In the genomic region with DNA sequence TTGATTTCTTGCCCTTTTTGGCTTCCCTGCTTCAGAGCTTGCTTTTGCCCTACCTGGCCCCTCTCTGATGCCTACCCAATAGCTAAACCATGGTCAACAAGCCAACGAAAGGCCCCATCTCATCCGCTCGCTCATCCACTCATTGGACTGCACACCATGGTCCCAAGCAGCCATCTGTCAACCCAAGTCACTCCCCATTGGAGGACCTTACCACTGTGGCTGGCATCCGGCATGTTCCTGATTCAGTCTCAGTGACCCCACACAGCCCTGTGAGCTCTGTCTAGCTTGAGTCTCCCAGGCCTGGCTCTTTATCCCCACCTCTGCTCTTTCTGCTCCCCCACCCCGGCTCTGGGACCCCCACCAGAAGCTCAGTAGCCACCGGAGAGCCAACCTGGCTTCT, we compare ENCODE assay signal across 25 mouse cellular contexts.
DNase-seq lines count a peak whose midpoint lies in the region; ATAC-seq and TF ChIP-seq lines count a peak whose summit lies in the region.
"Had no signal": no experiment of that assay in that cellular context is flagged by ENCODE, and none has a peak within 500 bp of the region (broad histone marks: within the 10 kb centered on the region; RNA-seq: fewer than 3 reads in every experiment).

No protein-coding gene starts in this region.

- no peaks in the 10 kb centered on the region for H3K36me3 ChIP-seq in forebrain, embryonic 15.5 days
- H3K36me3 ChIP-seq in forebrain, postnatal 0 days (ENCODE audit: insufficient read depth): no peaks in the 10 kb centered on the region
- H3K36me3 ChIP-seq in heart, postnatal 0 days (replicated peaks; ENCODE audit: control insufficient read depth, insufficient read depth, low read length): no peaks in the 10 kb centered on the region
- H3K36me3 ChIP-seq in heart, embryonic 11.5 days (ENCODE audit: control insufficient read depth, insufficient read depth, low read length): no peaks in the 10 kb centered on the region
- H3K36me3 ChIP-seq in lung, embryonic 15.5 days: no peaks in the 10 kb centered on the region
- H3K36me3 ChIP-seq: embryonic facial prominence, embryonic 10.5 days; embryonic facial prominence, embryonic 13.5 days; forebrain, embryonic 12.5 days; heart, embryonic 12.5 days; heart, embryonic 15.5 days; hindbrain, embryonic 12.5 days; hindbrain, embryonic 15.5 days had no signal

- no peak for TF ChIP-seq CTCF in forebrain, postnatal 0 days (IDR thresholded peaks at IDR 0.05; ENCODE audit: low read depth)
- no peak for TF ChIP-seq CTCF in heart, postnatal 0 days (IDR thresholded peaks at IDR 0.05; ENCODE audit: low read depth)

- ATAC-seq in forebrain, embryonic 15.5 days (replicated peaks): no peak
- ATAC-seq in forebrain, postnatal 0 days: no peak
- no peak for ATAC-seq in heart, postnatal 0 days (ENCODE audit: insufficient read depth, low read depth)
- no peak for ATAC-seq in heart, embryonic 11.5 days (replicated peaks; ENCODE audit: insufficient number of reproducible peaks, low FRiP score, low TSS enrichment)
- ATAC-seq in lung, embryonic 15.5 days (ENCODE audit: borderline replicate concordance, extremely low read depth, low FRiP score, low TSS enrichment): no peak
- ATAC-seq: activated CD4-positive, CD25-positive, alpha-beta regulatory T cell, adult 4 months; intestine, postnatal 0 days had no signal

- H3K4me1 ChIP-seq in forebrain, embryonic 15.5 days: peaks cover 12% of the 10 kb centered on the region; the same call in 1 of the 2 replicates
- no peaks in the 10 kb centered on the region; the same call in 1 of the 2 replicates for H3K4me1 ChIP-seq in forebrain, postnatal 0 days (ENCODE audit: insufficient read depth)
- no peaks in the 10 kb centered on the region for H3K4me1 ChIP-seq in heart, postnatal 0 days (ENCODE audit: control insufficient read depth, insufficient read depth)
- H3K4me1 ChIP-seq in heart, embryonic 11.5 days (ENCODE audit: control insufficient read depth, insufficient read depth, low read length): no peaks in the 10 kb centered on the region
- no peaks in the 10 kb centered on the region for H3K4me1 ChIP-seq in lung, embryonic 15.5 days
- H3K4me1 ChIP-seq: embryonic facial prominence, embryonic 10.5 days; embryonic facial prominence, embryonic 13.5 days; heart, embryonic 12.5 days; heart, embryonic 15.5 days had no signal

- no peaks in the 10 kb centered on the region for H3K9me3 ChIP-seq in forebrain, embryonic 15.5 days
- no peaks in the 10 kb centered on the region for H3K9me3 ChIP-seq in forebrain, postnatal 0 days (ENCODE audit: low read length)
- H3K9me3 ChIP-seq in heart, postnatal 0 days (replicated peaks; ENCODE audit: control insufficient read depth, low read length): 0 out of 2 replicates have a peak, but pooled peaks cover 3% of the 10 kb centered on the region
- no peaks in the 10 kb centered on the region for H3K9me3 ChIP-seq in heart, embryonic 11.5 days (replicated peaks; ENCODE audit: control insufficient read depth, low read length)
- no peaks in the 10 kb centered on the region for H3K9me3 ChIP-seq in lung, embryonic 15.5 days
- H3K9me3 ChIP-seq: embryonic facial prominence, embryonic 10.5 days; heart, embryonic 15.5 days; hindbrain, embryonic 15.5 days had no signal

- no peak overlapping the region for H3K9ac ChIP-seq in forebrain, embryonic 15.5 days (replicated peaks)
- no peak overlapping the region for H3K9ac ChIP-seq in forebrain, postnatal 0 days
- H3K9ac ChIP-seq in heart, postnatal 0 days (replicated peaks; ENCODE audit: low read depth, low read length): no peak overlapping the region
- no peak overlapping the region for H3K9ac ChIP-seq in heart, embryonic 11.5 days (ENCODE audit: low read depth, low read length)
- H3K9ac ChIP-seq in lung, embryonic 15.5 days: no peak overlapping the region
- H3K9ac ChIP-seq: embryonic facial prominence, embryonic 13.5 days; forebrain, embryonic 12.5 days; heart, embryonic 12.5 days; heart, embryonic 15.5 days; hindbrain, embryonic 12.5 days; hindbrain, embryonic 15.5 days had no signal

- DNase-seq in cerebellum, postnatal 10 days: peak; percentile 67 to 78
- DNase-seq in cerebellum, postnatal 36 days: no peak
- DNase-seq in forebrain, postnatal 0 days: no peak
- DNase-seq in heart, postnatal 0 days (ENCODE audit: low spot score): no peak
- DNase-seq in lung, postnatal 10 days: no peak
- DNase-seq: adrenal gland, adult 8-10 months; adrenal gland, postnatal 25 days; cerebellum, adult 2 months; cerebellum, adult 9-11 months; embryo, embryonic 11 days; gastrocnemius, adult 2 months; gastrocnemius, postnatal 14 days had no signal

- no peak overlapping the region for H3K4me3 ChIP-seq in forebrain, embryonic 15.5 days
- H3K4me3 ChIP-seq in forebrain, postnatal 0 days (ENCODE audit: low read depth, low read length): no peak overlapping the region
- no peak overlapping the region for H3K4me3 ChIP-seq in heart, postnatal 0 days (ENCODE audit: low read depth, low read length)
- H3K4me3 ChIP-seq in heart, embryonic 11.5 days (ENCODE audit: low read depth, low read length): no peak overlapping the region
- H3K4me3 ChIP-seq in lung, embryonic 15.5 days: no peak overlapping the region
- H3K4me3 ChIP-seq: embryonic facial prominence, embryonic 10.5 days; embryonic facial prominence, embryonic 13.5 days; erythroblast, embryonic 14.5 days; forebrain, embryonic 12.5 days; heart, embryonic 12.5 days; heart, embryonic 15.5 days; hindbrain, embryonic 12.5 days; hindbrain, embryonic 15.5 days had no signal

- peak overlapping the region; percentile 38; the same call in 1 of the 2 replicates for H3K27ac ChIP-seq in forebrain, embryonic 15.5 days (replicated peaks)
- no peak overlapping the region for H3K27ac ChIP-seq in forebrain, postnatal 0 days (ENCODE audit: low read depth, low read length)
- H3K27ac ChIP-seq in heart, postnatal 0 days (ENCODE audit: low read depth): peak overlapping the region; percentile 65; the same call in 1 of the 2 replicates
- H3K27ac ChIP-seq in heart, embryonic 11.5 days (ENCODE audit: low read depth, low read length): no peak overlapping the region
- peak overlapping the region; percentile 46; the same call in 1 of the 2 replicates for H3K27ac ChIP-seq in lung, embryonic 15.5 days
- H3K27ac ChIP-seq: embryonic facial prominence, embryonic 10.5 days; embryonic facial prominence, embryonic 13.5 days; forebrain, embryonic 12.5 days; gastrocnemius, adult 2 months; heart, embryonic 15.5 days; hindbrain, embryonic 12.5 days; hindbrain, embryonic 15.5 days had no signal

- no peaks in the 10 kb centered on the region for H3K27me3 ChIP-seq in forebrain, embryonic 15.5 days
- no peaks in the 10 kb centered on the region for H3K27me3 ChIP-seq in forebrain, postnatal 0 days (ENCODE audit: insufficient read depth, low read length)
- 0 out of 2 replicates have a peak, but pooled peaks cover 3% of the 10 kb centered on the region for H3K27me3 ChIP-seq in heart, postnatal 0 days (ENCODE audit: control insufficient read depth, insufficient read depth, low read length)
- H3K27me3 ChIP-seq in heart, embryonic 11.5 days (ENCODE audit: control insufficient read depth, insufficient read depth, low read length): no peaks in the 10 kb centered on the region
- H3K27me3 ChIP-seq in lung, embryonic 15.5 days: no peaks in the 10 kb centered on the region
- H3K27me3 ChIP-seq: embryonic facial prominence, embryonic 13.5 days; forebrain, embryonic 12.5 days; heart, embryonic 12.5 days; heart, embryonic 15.5 days; hindbrain, embryonic 12.5 days; hindbrain, embryonic 15.5 days had no signal

- 88% methylated on average over 6 of the region's 6 CpGs for WGBS in forebrain, embryonic 15.5 days
- 88% methylated on average over 6 of the region's 6 CpGs for WGBS in forebrain, postnatal 0 days
- 85% methylated on average over 6 of the region's 6 CpGs for WGBS in heart, postnatal 0 days
- 83% methylated on average over 6 of the region's 6 CpGs for WGBS in heart, embryonic 11.5 days (ENCODE audit: insufficient replicate concordance)
- WGBS in lung, embryonic 15.5 days: 86% methylated on average over 6 of the region's 6 CpGs

- TF ChIP-seq EP300 in heart, postnatal 0 days (IDR thresholded peaks at IDR 0.05; ENCODE audit: low read depth): no peak

- no peak overlapping the region for H3K4me2 ChIP-seq in forebrain, embryonic 15.5 days (replicated peaks)
- H3K4me2 ChIP-seq in forebrain, postnatal 0 days (ENCODE audit: low read depth): no peak overlapping the region
- no peak overlapping the region for H3K4me2 ChIP-seq in heart, postnatal 0 days (ENCODE audit: low read depth, low read length)
- H3K4me2 ChIP-seq in heart, embryonic 11.5 days: no peak overlapping the region
- 0 out of 2 replicates have a peak overlapping the region, but pooled peaks have one; percentile 0 for H3K4me2 ChIP-seq in lung, embryonic 15.5 days
- H3K4me2 ChIP-seq: embryonic facial prominence, embryonic 13.5 days; forebrain, embryonic 12.5 days; heart, embryonic 12.5 days; heart, embryonic 15.5 days; hindbrain, embryonic 12.5 days; hindbrain, embryonic 15.5 days had no signal

Comparison
In these comparisons a context has a peak if more than half of its experiments do, and no peak if none do; other contexts are left out.
1. DNase-seq: peak in cerebellum, postnatal 10 days (2 of 2); none in cerebellum, postnatal 36 days (0 of 2), forebrain, postnatal 0 days (single experiment), heart, postnatal 0 days (single experiment) and lung, postnatal 10 days (single experiment).
2. H3K27ac ChIP-seq: peak in forebrain, embryonic 15.5 days (single experiment), heart, postnatal 0 days (single experiment) and lung, embryonic 15.5 days (single experiment); none in forebrain, postnatal 0 days (single experiment) and heart, embryonic 11.5 days (single experiment).